Mouse (Mus musculus): ENCODE results near the gene Atp6v0a4. TPM values are rescaled to one million over a fixed set of nuclear protein-coding genes. Genes with fewer than 3 reads are reported as not detected.

Gene Atp6v0a4
- polyA plus RNA-seq, 1 experiment from 2014 or later = 2.6 TPM

- no peak overlapping the region for H3K4me2 ChIP-seq (replicated peaks; ENCODE audit: low read depth, low read length)
- no peaks in the 10 kb centered on the region for H3K27me3 ChIP-seq (ENCODE audit: control insufficient read depth, insufficient read depth, low read length)
- WGBS = 37% methylated on average over 9 of the region's 9 CpGs
- no peaks in the 10 kb centered on the region; the same call in 1 of the 2 replicates for H3K36me3 ChIP-seq (ENCODE audit: control insufficient read depth, insufficient read depth, low read length)
- H3K4me1 ChIP-seq (ENCODE audit: control insufficient read depth, insufficient read depth, low read length) = peaks cover 19% of the 10 kb centered on the region
- H3K9ac ChIP-seq (ENCODE audit: low read depth, low read length) = no peak overlapping the region
- peak overlapping the region; percentile 10; the same call in 1 of the 2 replicates for H3K27ac ChIP-seq (ENCODE audit: low read depth, low read length)
- H3K9me3 ChIP-seq (ENCODE audit: control insufficient read depth, low read length) = no peaks in the 10 kb centered on the region
- H3K4me3 ChIP-seq (ENCODE audit: low read length) = no peak overlapping the region
- ATAC-seq (ENCODE audit: low FRiP score, low TSS enrichment) = peak; percentile 40; the same call in 1 of the 2 replicates
These were observed 3.6 kb downstream of the Atp6v0a4 start for GRCm38 (mm10) chr6:38120681-38121371.

DNA sequence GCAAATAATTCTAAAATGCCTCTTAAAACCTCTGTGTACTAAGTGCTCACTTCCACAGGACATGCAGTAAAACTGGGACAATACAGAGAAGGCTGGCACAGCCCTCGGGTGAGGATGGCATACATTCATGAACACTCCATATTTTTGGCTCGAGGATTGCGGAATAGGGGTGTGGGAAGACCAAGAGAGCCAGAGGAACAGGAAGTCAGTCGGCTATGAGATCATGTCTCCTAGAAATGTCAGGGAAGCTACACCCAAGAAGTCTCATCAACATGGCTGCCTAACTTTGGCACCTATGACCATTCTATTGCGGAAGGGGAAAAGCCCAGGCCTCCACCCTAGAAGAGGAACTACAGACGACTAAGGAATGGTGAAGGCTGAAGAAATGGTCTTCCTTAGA lies 6.0 kb downstream of the Atp6v0a4 start:
- WGBS = 93% methylated on average over 6 of the region's 6 CpGs

DNA sequence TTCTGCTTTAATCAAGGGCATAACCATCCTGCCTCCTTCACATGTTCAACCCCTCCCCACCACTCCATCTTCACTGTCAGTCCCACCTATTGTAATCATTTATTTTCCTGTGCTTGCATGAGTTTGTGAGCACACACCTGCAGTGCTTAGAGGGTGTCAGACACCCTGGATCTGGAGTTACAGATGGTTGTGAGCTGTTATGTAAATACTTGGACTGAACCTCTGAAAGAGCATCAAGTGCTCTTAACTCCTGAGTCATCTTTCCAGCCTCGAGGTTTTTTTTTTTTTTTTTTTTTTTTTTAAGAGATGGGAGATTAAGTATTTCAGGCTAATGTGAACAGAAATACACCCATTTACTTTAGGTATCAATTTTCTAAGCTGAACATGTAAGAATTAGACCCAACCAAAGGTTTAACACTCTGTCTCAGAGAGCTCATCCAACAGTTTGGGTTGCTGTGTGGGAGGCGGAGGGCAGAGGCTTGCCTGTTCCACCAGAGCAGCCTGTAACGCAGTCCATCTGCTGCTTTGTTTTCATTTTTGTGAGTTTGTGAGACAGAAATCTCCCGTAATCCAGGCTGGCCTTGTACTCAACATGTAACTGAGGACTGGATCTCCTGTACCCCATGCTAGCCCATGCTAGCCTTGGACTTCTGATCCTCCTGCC lies 8.1 kb downstream of the Atp6v0a4 start:
- H3K4me3 ChIP-seq (ENCODE audit: low read length) = no peak overlapping the region
- 0 out of 2 replicates have a peak, but pooled peaks cover 3% of the 10 kb centered on the region for H3K4me1 ChIP-seq (ENCODE audit: control insufficient read depth, insufficient read depth, low read length)
- WGBS = 16% methylated on average over 4 of the region's 4 CpGs
- no peaks in the 10 kb centered on the region for H3K27me3 ChIP-seq (ENCODE audit: control insufficient read depth, insufficient read depth, low read length)
- H3K27ac ChIP-seq (ENCODE audit: low read depth, low read length) = no peak overlapping the region
- H3K9me3 ChIP-seq (ENCODE audit: control insufficient read depth, low read length) = no peaks in the 10 kb centered on the region
- H3K36me3 ChIP-seq (ENCODE audit: control insufficient read depth, insufficient read depth, low read length) = no peaks in the 10 kb centered on the region
- ATAC-seq (ENCODE audit: low FRiP score, low TSS enrichment) = peak; percentile 43
- H3K9ac ChIP-seq (ENCODE audit: low read depth, low read length) = no peak overlapping the region
- no peak overlapping the region for H3K4me2 ChIP-seq (replicated peaks; ENCODE audit: low read depth, low read length)

More for the DNA sequence above, 6.0 kb downstream of the Atp6v0a4 start:
- no peak overlapping the region for H3K4me3 ChIP-seq (ENCODE audit: low read length)
- H3K4me1 ChIP-seq (ENCODE audit: control insufficient read depth, insufficient read depth, low read length) = peaks cover 7% of the 10 kb centered on the region; the same call in 1 of the 2 replicates
- no peak overlapping the region for H3K4me2 ChIP-seq (replicated peaks; ENCODE audit: low read depth, low read length)
- no peaks in the 10 kb centered on the region for H3K9me3 ChIP-seq (ENCODE audit: control insufficient read depth, low read length)
- H3K27me3 ChIP-seq (ENCODE audit: control insufficient read depth, insufficient read depth, low read length) = no peaks in the 10 kb centered on the region
- no peak overlapping the region for H3K27ac ChIP-seq (ENCODE audit: low read depth, low read length)
- no peak overlapping the region for H3K9ac ChIP-seq (ENCODE audit: low read depth, low read length)
- no peaks in the 10 kb centered on the region for H3K36me3 ChIP-seq (ENCODE audit: control insufficient read depth, insufficient read depth, low read length)
- ATAC-seq (ENCODE audit: low FRiP score, low TSS enrichment) = no peak

DNA sequence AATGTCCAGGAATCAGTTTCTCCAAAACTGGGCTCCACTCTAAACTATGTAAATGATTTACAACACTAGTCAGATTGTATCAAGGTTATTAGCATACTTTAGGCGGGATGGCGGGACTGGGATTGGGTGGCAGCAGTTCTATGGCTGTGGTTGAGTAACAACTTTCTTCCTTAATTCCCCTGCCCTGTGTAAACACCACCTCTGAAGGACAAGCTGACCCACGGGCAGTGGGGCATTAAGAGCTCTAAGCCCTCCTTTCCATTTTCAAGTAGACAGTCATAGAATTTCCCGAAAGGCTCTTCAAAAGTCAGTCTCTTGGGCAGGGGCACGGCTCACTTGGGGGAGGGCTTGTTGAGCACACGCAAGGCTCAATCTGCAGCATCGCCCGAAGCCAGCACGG lies 13.5 kb downstream of the Atp6v0a4 start:
- no peak overlapping the region for H3K9ac ChIP-seq (ENCODE audit: low read depth, low read length)
- WGBS = 45% methylated on average over 9 of the region's 9 CpGs
- H3K4me1 ChIP-seq (ENCODE audit: control insufficient read depth, insufficient read depth, low read length) = peaks cover 7% of the 10 kb centered on the region; the same call in 1 of the 2 replicates
- H3K9me3 ChIP-seq (ENCODE audit: control insufficient read depth, low read length) = no peaks in the 10 kb centered on the region
- no peak overlapping the region for H3K4me3 ChIP-seq (ENCODE audit: low read length)
- no peaks in the 10 kb centered on the region for H3K27me3 ChIP-seq (ENCODE audit: control insufficient read depth, insufficient read depth, low read length)
- ATAC-seq (ENCODE audit: low FRiP score, low TSS enrichment) = peak; percentile 61; the same call in 1 of the 2 replicates
- no peaks in the 10 kb centered on the region for H3K36me3 ChIP-seq (ENCODE audit: control insufficient read depth, insufficient read depth, low read length)
- H3K27ac ChIP-seq (ENCODE audit: low read depth, low read length) = peak overlapping the region; percentile 3; the same call in 1 of the 2 replicates
- H3K4me2 ChIP-seq (replicated peaks; ENCODE audit: low read depth, low read length) = no peak overlapping the region

GRCm38 (mm10) chr6:38109871-38110270 lies 14.5 kb downstream of the Atp6v0a4 start:
- WGBS = 9% methylated on average over 9 of the region's 9 CpGs
- Histone ChIP-seq H3K9ac (ENCODE audit: low read depth, low read length) (no peak overlapping the region), H3K27ac (ENCODE audit: low read depth, low read length) (no peak overlapping the region), H3K4me3 (ENCODE audit: low read length) (no peak overlapping the region), H3K36me3 (ENCODE audit: control insufficient read depth, insufficient read depth, low read length) (no peaks in the 10 kb centered on the region), H3K9me3 (ENCODE audit: control insufficient read depth, low read length) (no peaks in the 10 kb centered on the region), H3K4me1 (ENCODE audit: control insufficient read depth, insufficient read depth, low read length) (peaks cover 7% of the 10 kb centered on the region; the same call in 1 of the 2 replicates), H3K4me2 (replicated peaks; ENCODE audit: low read depth, low read length) (peak overlapping the region; percentile 32), H3K27me3 (ENCODE audit: control insufficient read depth, insufficient read depth, low read length) (no peaks in the 10 kb centered on the region)
- ATAC-seq (ENCODE audit: low FRiP score, low TSS enrichment) = peak; percentile 24; the same call in 1 of the 2 replicates

- peak within 1 kb of the TSS; percentile 32 for H3K4me2 ChIP-seq (replicated peaks; ENCODE audit: low read depth, low read length)
- 28% methylated on average over 9 of the region's 9 CpGs for WGBS
- H3K36me3 ChIP-seq (ENCODE audit: control insufficient read depth, insufficient read depth, low read length) = no peaks in the 10 kb centered on the region
- H3K9ac ChIP-seq (ENCODE audit: low read depth, low read length) = no peak within 1 kb of the TSS
- peaks cover 7% of the 10 kb centered on the region; the same call in 1 of the 2 replicates for H3K4me1 ChIP-seq (ENCODE audit: control insufficient read depth, insufficient read depth, low read length)
- H3K27me3 ChIP-seq (ENCODE audit: control insufficient read depth, insufficient read depth, low read length) = no peaks in the 10 kb centered on the region
- H3K9me3 ChIP-seq (ENCODE audit: control insufficient read depth, low read length) = no peaks in the 10 kb centered on the region
- no peak within 1 kb of the TSS for H3K27ac ChIP-seq (ENCODE audit: low read depth, low read length)
- no peak within 1 kb of the TSS for H3K4me3 ChIP-seq (ENCODE audit: low read length)
- ATAC-seq (ENCODE audit: low FRiP score, low TSS enrichment) = peak; percentile 55
These were observed 15.1 kb downstream of the Atp6v0a4 start, which contains the start of gene Tmem213 for GRCm38 (mm10) chr6:38109160-38109795. TSS of gene Tmem213 (plus strand) at chr6:38109255.

DNA sequence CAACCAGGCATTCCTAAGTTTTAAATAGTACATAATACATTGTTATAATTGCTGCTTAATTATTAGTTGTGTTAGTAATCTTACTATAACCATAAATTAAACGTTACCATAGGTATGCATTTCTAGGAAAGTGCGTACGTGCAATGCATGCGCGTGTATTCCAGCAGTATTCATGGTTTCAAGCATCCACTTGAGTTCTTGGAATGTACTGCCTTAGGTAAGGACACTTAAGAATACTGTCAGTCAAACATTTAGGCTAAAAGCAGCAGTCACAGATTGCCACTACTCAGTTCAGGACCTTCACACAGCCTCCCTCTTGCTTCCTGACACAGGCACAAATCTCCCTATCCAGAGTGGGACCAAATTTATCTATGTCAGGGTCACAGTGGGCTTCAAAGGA lies 15.9 kb downstream of the Atp6v0a4 start:
- Histone ChIP-seq H3K9ac (ENCODE audit: low read depth, low read length) (no peak overlapping the region), H3K4me2 (replicated peaks; ENCODE audit: low read depth, low read length) (no peak overlapping the region), H3K27ac (ENCODE audit: low read depth, low read length) (no peak overlapping the region), H3K27me3 (ENCODE audit: control insufficient read depth, insufficient read depth, low read length) (no peaks in the 10 kb centered on the region), H3K4me3 (ENCODE audit: low read length) (no peak overlapping the region), H3K9me3 (ENCODE audit: control insufficient read depth, low read length) (no peaks in the 10 kb centered on the region), H3K36me3 (ENCODE audit: control insufficient read depth, insufficient read depth, low read length) (no peaks in the 10 kb centered on the region), H3K4me1 (ENCODE audit: control insufficient read depth, insufficient read depth, low read length) (peaks cover 7% of the 10 kb centered on the region; the same call in 1 of the 2 replicates)
- no peak for ATAC-seq (ENCODE audit: low FRiP score, low TSS enrichment)
- 93% methylated on average over 5 of the region's 5 CpGs for WGBS

DNA sequence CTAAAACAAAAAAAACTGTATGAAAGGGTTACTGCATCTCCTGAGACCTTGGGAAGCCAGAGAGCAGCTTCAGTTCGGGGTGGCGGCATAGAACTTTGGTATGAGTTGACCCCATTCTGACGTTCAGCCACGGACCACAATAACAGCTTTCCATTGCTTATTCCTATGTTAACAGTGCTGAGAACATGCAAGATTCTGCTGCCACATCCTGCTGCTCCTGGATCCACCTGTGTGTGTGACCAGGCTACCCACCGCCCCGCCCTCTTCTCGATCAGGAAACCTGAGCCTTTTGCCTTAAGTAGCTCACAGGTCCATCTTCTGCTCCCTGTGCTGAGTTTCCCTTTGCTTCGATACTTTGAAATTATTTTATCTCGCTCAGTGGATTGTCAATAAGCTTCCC lies 18.5 kb downstream of the Atp6v0a4 start:
- WGBS = 84% methylated on average over 9 of the region's 9 CpGs
- H3K4me2 ChIP-seq (replicated peaks; ENCODE audit: low read depth, low read length) = no peak overlapping the region
- no peaks in the 10 kb centered on the region for H3K27me3 ChIP-seq (ENCODE audit: control insufficient read depth, insufficient read depth, low read length)
- no peaks in the 10 kb centered on the region for H3K36me3 ChIP-seq (ENCODE audit: control insufficient read depth, insufficient read depth, low read length)
- H3K4me1 ChIP-seq (ENCODE audit: control insufficient read depth, insufficient read depth, low read length) = peaks cover 7% of the 10 kb centered on the region; the same call in 1 of the 2 replicates
- H3K27ac ChIP-seq (ENCODE audit: low read depth, low read length) = no peak overlapping the region
- H3K9me3 ChIP-seq (ENCODE audit: control insufficient read depth, low read length) = no peaks in the 10 kb centered on the region
- no peak for ATAC-seq (ENCODE audit: low FRiP score, low TSS enrichment)
- no peak overlapping the region for H3K4me3 ChIP-seq (ENCODE audit: low read length)
- H3K9ac ChIP-seq (ENCODE audit: low read depth, low read length) = no peak overlapping the region

All from kidney, embryonic 14.5 days (tissue).